Mouse (Mus musculus) limb, embryonic 13.5 days (tissue): Measurements from ENCODE around the gene Otop2. TPM values are rescaled to one million over a fixed set of nuclear protein-coding genes. Genes with fewer than 3 reads are reported as not detected.
A peak's percentile ranks its signal among the peaks of the same experiment; 100 is the strongest.

Source experiments
- ATAC-seq: fragments of 200-750 bp; cut with Nextera tagmentation; 2 replicates; pipeline ENCODE4 v1.8.0; 2017; ENCODE audit warnings: low read depth, moderate number of reproducible peaks, moderate TSS enrichment; ENCODE audit not compliant: low FRiP score
- H3K27ac ChIP-seq: fragments of 300-500 bp; sonication (generic); 2 replicates; pipeline ENCODE4 v1.5.1; 2015; ENCODE audit warnings: inconsistent platforms, mild to moderate bottlenecking, moderate library complexity
- H3K27me3 ChIP-seq: fragments of 300-500 bp; sonication (generic); 2 replicates; pipeline ENCODE4 v1.6.1; 2015; ENCODE audit warnings: mild to moderate bottlenecking, inconsistent platforms
- H3K36me3 ChIP-seq: fragments of 300-500 bp; sonication (generic); 2 replicates; pipeline ENCODE4 v1.6.1; 2015; ENCODE audit warnings: inconsistent platforms, mild to moderate bottlenecking, moderate library complexity
- H3K4me1 ChIP-seq: fragments of 300-500 bp; sonication (generic); 2 replicates; pipeline ENCODE4 v1.6.1; 2015; ENCODE audit warnings: inconsistent platforms
- H3K4me2 ChIP-seq: fragments of 300-500 bp; sonication (generic); replicated peaks from 2 replicates; pipeline ENCODE4 v1.6.1; 2015; ENCODE audit warnings: inconsistent platforms, mild to moderate bottlenecking, moderate library complexity
- H3K4me3 ChIP-seq: fragments of 300-500 bp; sonication (generic); 2 replicates; pipeline ENCODE4 v1.5.1; 2015; ENCODE audit warnings: moderate library complexity, mild to moderate bottlenecking, inconsistent platforms
- H3K9ac ChIP-seq: fragments of 300-500 bp; sonication (generic); 2 replicates; pipeline ENCODE4 v1.6.1; 2015; ENCODE audit warnings: mild to moderate bottlenecking, inconsistent platforms
- H3K9me3 ChIP-seq: fragments of 300-500 bp; sonication (generic); 2 replicates; pipeline ENCODE4 v1.6.1; 2016; ENCODE audit warnings: inconsistent platforms
- WGBS: fragments of 180-500 bp; shearing (Covaris S2); methylation state at CpG from one replicate; pipeline ENCODE4 v1.1.7; 2015; 5-methylcytosine and 5-hydroxymethylcytosine counted together
- polyA plus RNA-seq: library from polyadenylated mRNA; unstranded; fragments of >200 nt; fragmentation: Nextera tagmentation; extraction: Ambion mirVana; gene quantifications from 2 replicates; pipeline ENCODE4 v1.2.1, GENCODE M21; 2015

Otop2 gene
- polyA plus RNA-seq, 1 experiment from 2014 or later: not detected

DNA sequence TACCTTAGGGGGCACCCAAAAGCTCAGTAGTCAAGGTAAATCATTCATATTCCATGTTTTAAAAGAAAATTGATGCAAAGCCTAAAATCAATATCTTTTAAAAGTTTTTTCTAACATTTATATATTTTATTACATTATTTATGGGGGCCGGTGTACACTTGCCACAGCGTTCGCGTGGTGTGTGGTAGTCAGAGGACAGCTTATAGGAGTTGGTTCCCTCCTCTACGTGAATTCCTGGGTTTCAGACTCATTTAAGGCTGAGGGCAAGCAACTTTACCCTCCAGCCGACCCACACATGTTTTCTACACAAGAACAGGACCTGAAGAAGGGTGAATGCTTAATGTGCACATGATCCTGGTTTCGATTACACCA lies 29.4 kb upstream of the Otop2 start:
- no peaks in the 10 kb centered on the region for H3K36me3 ChIP-seq
- peak overlapping the region; percentile 66 for H3K4me3 ChIP-seq
- H3K27me3 ChIP-seq: no peaks in the 10 kb centered on the region
- H3K4me1 ChIP-seq: peaks cover 19% of the 10 kb centered on the region
- no peaks in the 10 kb centered on the region for H3K9me3 ChIP-seq
- H3K27ac ChIP-seq: peak overlapping the region; percentile 49; the same call in 1 of the 2 replicates
- no peak for ATAC-seq
- peak overlapping the region; percentile 70 for H3K4me2 ChIP-seq
- WGBS: 23% methylated on average over 7 of the region's 7 CpGs
- H3K9ac ChIP-seq: peak overlapping the region; percentile 68

DNA sequence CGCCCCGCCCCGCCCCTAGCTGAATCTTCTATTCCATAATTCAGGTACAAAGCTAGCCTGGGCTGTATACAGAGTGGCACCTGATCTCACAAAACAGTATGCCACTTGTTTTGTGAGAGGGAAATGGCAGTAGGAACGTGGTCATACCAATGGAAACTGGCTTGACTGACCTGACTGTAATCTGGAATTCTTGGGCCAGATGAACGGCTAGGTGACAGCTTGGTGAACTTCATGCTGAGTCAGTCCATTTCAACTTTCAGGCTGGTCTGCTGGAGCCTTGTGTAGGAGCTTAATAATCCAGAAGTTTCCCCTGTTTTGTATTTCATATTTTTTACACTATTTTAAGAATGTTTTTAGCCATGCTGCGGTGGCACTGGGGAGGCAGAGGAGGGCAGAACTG lies 28.8 kb upstream of the Otop2 start:
- Histone ChIP-seq H3K4me3 (peak overlapping the region; percentile 66), H3K9ac (no peak overlapping the region), H3K4me1 (peaks cover 19% of the 10 kb centered on the region), H3K27ac (no peak overlapping the region), H3K27me3 (no peaks in the 10 kb centered on the region), H3K36me3 (no peaks in the 10 kb centered on the region), H3K9me3 (no peaks in the 10 kb centered on the region), H3K4me2 (peak overlapping the region; percentile 70)
- 75% methylated on average over 6 of the region's 6 CpGs for WGBS
- ATAC-seq: no peak

DNA sequence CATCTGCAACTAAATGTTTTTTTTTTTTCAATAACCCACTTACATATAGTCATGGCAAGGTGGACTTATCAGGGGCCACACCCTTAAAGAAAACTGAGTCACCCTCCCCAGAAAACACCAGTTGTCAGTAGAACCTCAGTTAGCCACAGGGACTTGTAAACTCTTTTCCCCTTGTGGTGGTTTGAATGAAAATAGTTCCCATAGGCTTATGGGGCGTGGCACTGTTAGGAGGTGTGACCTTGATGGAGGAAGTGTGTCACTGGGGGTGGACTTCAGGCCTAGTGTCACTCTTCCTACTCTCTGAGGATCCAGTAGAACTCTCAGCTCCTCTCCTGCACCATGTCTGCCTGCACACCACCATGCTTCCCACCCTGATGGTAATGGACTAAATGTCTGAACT lies 27.2 kb upstream of the Otop2 start:
- no peak overlapping the region for H3K9ac ChIP-seq
- WGBS: 61% methylated on average over 1 of the region's 1 CpGs
- no peak overlapping the region for H3K4me2 ChIP-seq
- no peaks in the 10 kb centered on the region for H3K9me3 ChIP-seq
- H3K4me3 ChIP-seq: no peak overlapping the region
- peaks cover 19% of the 10 kb centered on the region for H3K4me1 ChIP-seq
- H3K27ac ChIP-seq: no peak overlapping the region
- no peak for ATAC-seq
- no peaks in the 10 kb centered on the region for H3K36me3 ChIP-seq
- H3K27me3 ChIP-seq: no peaks in the 10 kb centered on the region

DNA sequence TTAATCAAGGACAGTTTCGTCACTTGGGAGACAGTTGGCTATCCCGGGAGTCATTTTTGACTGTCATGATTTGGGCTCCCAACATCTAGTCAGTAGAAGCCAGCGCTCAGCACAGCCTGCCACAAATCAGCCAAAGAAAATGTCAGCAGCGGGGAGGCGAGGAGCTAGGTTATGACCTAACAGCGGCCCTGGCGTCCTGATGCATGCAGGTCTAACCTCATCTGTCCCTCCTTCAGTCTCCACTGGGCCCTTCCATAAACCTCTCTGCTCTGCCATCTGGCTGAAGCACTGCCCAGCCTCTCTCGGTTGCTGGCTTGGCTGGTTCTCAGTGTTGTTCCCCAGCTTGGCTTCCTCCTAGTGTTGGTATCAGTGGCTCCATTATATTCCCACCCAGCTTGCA lies 24.7 kb upstream of the Otop2 start:
- Histone ChIP-seq H3K27ac (no peak overlapping the region), H3K4me2 (no peak overlapping the region), H3K4me1 (peaks cover 7% of the 10 kb centered on the region; the same call in 1 of the 2 replicates), H3K36me3 (no peaks in the 10 kb centered on the region), H3K9me3 (no peaks in the 10 kb centered on the region), H3K27me3 (no peaks in the 10 kb centered on the region; the same call in 1 of the 2 replicates), H3K4me3 (no peak overlapping the region), H3K9ac (no peak overlapping the region; the same call in 1 of the 2 replicates)
- 67% methylated on average over 8 of the region's 8 CpGs for WGBS
- ATAC-seq: no peak

DNA sequence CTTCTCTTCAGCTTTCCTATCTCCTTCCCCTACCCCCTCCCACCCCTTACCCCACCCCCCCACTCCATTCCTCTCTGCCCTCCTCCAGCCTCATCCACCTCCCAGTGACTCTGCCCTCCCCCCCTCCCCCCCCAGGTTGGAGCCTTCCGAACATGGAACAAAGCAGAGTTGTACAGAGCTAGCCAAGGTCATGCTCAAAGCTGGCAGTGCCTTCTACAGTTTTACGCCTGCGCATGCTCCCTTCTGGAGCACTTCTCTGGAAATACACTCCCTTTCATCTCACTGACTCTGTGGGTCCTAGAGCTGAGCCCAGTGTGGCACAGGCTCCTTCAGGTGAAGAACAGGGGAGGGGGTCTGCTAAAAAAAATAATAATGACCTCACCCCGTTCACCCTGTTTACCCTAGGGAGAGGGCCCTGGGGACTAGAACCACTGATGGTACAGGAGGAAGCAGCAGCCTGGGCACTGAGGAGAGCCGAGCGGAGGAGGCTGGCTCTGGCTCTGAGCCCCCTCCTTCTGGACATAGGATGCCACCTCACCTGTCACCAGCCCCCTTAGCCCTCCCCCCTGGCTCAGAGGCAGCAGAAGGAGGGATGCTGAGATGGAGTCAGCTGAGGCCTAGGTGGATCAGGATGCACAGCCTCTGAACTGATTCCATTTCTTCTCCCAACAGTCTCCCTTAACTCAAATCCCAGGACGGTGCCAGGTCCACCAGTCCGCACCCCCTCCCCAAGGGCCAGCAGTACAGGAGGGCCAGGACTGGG lies 24.1 kb upstream of the Otop2 start:
- no peak for ATAC-seq
- H3K27ac ChIP-seq: no peak overlapping the region
- 83% methylated on average over 8 of the region's 8 CpGs for WGBS
- no peaks in the 10 kb centered on the region; the same call in 1 of the 2 replicates for H3K27me3 ChIP-seq
- H3K9me3 ChIP-seq: no peaks in the 10 kb centered on the region
- H3K4me2 ChIP-seq: no peak overlapping the region
- H3K4me3 ChIP-seq: no peak overlapping the region
- H3K4me1 ChIP-seq: peaks cover 3% of the 10 kb centered on the region; the same call in 1 of the 2 replicates
- H3K36me3 ChIP-seq: no peaks in the 10 kb centered on the region
- no peak overlapping the region for H3K9ac ChIP-seq

DNA sequence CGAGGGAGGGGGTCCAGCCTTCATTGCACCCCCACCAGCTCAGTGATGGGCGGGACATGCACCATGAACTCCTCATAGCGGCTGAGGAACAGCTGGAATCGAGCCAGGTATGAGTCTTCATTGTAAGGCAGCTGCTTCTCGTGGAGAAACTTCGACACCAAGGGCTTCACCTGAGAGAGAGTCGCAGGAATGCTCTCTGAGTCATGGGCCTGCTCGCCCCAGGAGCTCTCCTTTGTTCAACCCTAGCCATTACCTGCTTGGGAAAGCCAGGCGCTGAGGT lies 23.5 kb upstream of the Otop2 start:
- ATAC-seq: no peak
- 74% methylated on average over 9 of the region's 9 CpGs for WGBS

DNA sequence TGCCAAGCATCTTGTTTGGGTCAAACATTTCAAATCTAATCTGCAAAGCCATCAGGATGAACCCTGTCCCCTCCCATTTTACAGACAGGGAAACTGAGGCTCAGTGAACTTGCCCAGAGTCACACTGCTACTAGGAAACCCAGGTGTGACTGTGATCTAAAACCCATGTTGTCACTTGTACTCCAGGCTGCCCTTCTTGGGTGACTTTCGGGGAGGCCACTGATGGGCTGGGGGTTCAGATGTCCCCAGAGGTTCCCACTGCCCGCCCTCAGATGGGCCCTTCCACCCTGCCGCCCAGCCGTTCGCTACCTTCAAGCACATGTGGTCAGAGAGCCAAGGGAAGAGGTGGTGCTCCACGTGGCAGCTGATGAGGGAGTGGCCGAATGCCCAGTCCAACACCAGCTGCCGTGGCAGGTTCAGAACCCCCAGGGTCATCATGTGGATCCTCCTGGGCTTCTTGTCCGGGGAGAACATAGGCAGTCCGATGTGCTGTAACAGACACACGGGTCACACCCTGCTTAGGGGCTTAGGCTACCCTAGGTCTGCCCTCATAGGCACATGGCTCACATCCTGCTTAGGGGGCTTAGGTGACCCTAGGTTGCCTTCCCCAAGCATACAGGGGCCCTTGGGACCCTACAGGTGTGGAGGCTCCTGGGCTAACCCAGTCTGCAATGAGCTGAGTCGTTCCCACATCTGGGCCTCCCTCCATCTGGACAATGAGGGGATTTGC lies 22.9 kb upstream of the Otop2 start:
- H3K9ac ChIP-seq: no peak overlapping the region
- no peaks in the 10 kb centered on the region for H3K9me3 ChIP-seq
- no peak overlapping the region for H3K4me3 ChIP-seq
- WGBS: 80% methylated on average over 12 of the region's 12 CpGs
- no peaks in the 10 kb centered on the region for H3K36me3 ChIP-seq
- ATAC-seq: no peak
- H3K4me1 ChIP-seq: no peaks in the 10 kb centered on the region
- H3K27me3 ChIP-seq: no peaks in the 10 kb centered on the region; the same call in 1 of the 2 replicates
- no peak overlapping the region for H3K27ac ChIP-seq
- H3K4me2 ChIP-seq: no peak overlapping the region

More for the DNA sequence above, 23.5 kb upstream of the Otop2 start:
- H3K27me3 ChIP-seq: no peaks in the 10 kb centered on the region; the same call in 1 of the 2 replicates
- no peak overlapping the region for H3K4me2 ChIP-seq
- no peak overlapping the region for H3K4me3 ChIP-seq
- H3K36me3 ChIP-seq: no peaks in the 10 kb centered on the region
- no peaks in the 10 kb centered on the region for H3K4me1 ChIP-seq
- no peak overlapping the region for H3K27ac ChIP-seq
- no peak overlapping the region for H3K9ac ChIP-seq
- no peaks in the 10 kb centered on the region for H3K9me3 ChIP-seq

DNA sequence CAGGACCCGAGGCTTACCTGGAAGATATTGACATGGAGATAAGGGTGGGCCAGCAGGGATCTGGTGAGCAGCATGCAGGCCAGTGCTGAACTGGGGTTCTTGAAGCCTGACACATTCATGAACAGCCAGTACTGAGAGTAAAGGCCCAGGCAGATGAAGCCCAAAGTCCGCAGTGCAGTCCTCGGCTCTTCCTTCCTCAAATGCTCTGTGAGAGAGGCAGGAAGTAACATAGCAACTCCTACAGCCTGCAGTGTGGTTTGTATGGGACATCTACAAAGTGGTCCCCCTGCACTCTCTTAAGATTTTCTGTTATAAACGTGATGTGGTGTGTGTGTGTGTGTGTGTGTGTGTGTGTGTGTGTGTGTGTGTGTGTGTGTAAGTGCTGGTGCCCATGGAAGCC lies 21.7 kb upstream of the Otop2 start:
- WGBS: 60% methylated on average over 4 of the region's 4 CpGs
- ATAC-seq: no peak
- Histone ChIP-seq H3K4me3 (no peak overlapping the region), H3K27ac (no peak overlapping the region), H3K27me3 (no peaks in the 10 kb centered on the region; the same call in 1 of the 2 replicates), H3K4me2 (no peak overlapping the region), H3K9ac (no peak overlapping the region), H3K9me3 (no peaks in the 10 kb centered on the region), H3K36me3 (no peaks in the 10 kb centered on the region), H3K4me1 (no peaks in the 10 kb centered on the region)

DNA sequence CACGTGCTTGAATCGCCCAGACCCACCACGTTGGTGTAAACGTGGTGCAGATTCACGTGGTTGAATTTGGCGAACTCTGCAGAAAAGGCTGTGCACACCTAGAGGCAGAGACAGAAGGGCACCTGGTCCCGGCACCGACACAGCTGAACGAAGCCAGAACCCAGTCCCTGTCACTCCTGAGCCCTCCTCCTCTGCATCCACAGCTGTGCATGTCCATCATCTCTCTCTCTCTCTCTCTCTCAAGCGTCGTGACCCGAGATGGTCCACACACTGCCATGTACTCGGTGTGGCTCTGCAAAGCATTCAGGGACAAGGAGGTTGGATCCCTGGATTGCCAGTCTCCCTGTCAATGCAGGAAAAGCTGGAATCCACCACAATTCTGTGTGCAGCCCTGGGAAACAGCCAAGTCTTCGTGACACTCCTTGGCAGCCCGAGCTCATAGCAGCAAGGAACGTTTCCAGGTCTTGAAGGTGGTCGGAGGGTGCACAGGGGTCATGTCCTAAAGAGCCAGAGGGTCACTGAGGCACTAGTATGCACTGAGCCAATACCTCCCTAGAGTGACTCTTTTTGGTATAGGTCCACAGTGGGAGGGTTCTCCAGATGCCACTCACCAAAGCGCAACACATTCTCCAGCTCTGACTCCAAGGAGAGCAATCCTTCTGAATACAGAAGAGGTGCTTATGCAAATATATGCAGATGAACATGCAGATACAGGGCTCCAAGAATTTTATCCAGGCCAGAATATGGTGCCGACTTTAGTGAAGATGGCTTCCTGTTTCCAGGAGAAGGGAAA lies 20.6 kb upstream of the Otop2 start:
- Histone ChIP-seq H3K27ac (no peak overlapping the region), H3K4me1 (no peaks in the 10 kb centered on the region), H3K4me3 (no peak overlapping the region), H3K9me3 (no peaks in the 10 kb centered on the region), H3K4me2 (no peak overlapping the region), H3K27me3 (no peaks in the 10 kb centered on the region; the same call in 1 of the 2 replicates), H3K36me3 (no peaks in the 10 kb centered on the region), H3K9ac (no peak overlapping the region)
- ATAC-seq: no peak
- 73% methylated on average over 19 of the region's 19 CpGs for WGBS

DNA sequence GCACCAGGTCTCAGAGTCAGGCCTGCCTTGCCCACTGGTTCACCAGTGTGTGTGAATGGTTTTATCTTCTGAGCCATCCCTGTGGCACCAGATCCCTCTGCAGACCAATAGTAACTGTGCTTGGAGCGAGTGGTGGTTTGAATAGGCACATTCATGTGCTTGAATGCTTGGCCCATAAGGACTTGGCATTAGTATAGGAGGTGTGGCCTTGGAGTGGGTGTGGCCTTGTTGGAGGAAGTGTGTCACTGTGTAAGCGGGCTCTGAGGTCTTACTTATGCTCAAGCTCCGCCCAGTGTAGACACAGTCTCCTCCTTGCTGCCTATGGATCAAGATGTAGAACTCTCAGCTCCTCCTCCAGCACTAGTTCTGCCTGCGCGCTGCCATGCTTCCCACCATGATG lies 19.6 kb upstream of the Otop2 start:
- H3K9ac ChIP-seq: no peak overlapping the region
- H3K27me3 ChIP-seq: no peaks in the 10 kb centered on the region; the same call in 1 of the 2 replicates
- ATAC-seq: no peak
- 81% methylated on average over 5 of the region's 5 CpGs for WGBS
- no peaks in the 10 kb centered on the region for H3K36me3 ChIP-seq
- H3K4me3 ChIP-seq: no peak overlapping the region
- H3K27ac ChIP-seq: no peak overlapping the region
- H3K4me2 ChIP-seq: no peak overlapping the region
- no peaks in the 10 kb centered on the region for H3K4me1 ChIP-seq
- no peaks in the 10 kb centered on the region for H3K9me3 ChIP-seq

DNA sequence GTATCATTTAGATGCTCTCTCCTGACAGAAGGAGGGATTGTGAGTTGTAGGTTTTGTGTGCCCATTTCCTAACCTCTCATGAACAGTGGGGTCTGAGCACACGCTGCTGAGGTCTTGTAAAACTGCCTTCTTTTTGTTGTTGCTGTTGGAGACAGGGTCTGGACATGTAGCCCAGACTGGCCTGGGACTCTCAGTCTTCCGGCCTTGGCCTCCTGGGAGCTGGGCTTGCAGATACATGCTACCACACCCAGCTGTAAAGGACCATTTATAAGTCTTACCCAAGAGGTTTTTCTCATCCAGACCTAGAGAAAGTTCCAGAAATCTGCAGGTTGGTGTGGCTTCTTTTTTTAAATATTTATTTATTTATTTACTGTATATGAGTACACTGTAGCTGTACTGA lies 18.7 kb upstream of the Otop2 start:
- ATAC-seq: no peak
- H3K27me3 ChIP-seq: no peaks in the 10 kb centered on the region; the same call in 1 of the 2 replicates
- H3K9me3 ChIP-seq: no peaks in the 10 kb centered on the region
- 82% methylated on average over 2 of the region's 2 CpGs for WGBS
- no peak overlapping the region for H3K9ac ChIP-seq
- H3K27ac ChIP-seq: no peak overlapping the region
- no peak overlapping the region for H3K4me2 ChIP-seq
- H3K36me3 ChIP-seq: no peaks in the 10 kb centered on the region
- no peaks in the 10 kb centered on the region for H3K4me1 ChIP-seq
- H3K4me3 ChIP-seq: no peak overlapping the region

DNA sequence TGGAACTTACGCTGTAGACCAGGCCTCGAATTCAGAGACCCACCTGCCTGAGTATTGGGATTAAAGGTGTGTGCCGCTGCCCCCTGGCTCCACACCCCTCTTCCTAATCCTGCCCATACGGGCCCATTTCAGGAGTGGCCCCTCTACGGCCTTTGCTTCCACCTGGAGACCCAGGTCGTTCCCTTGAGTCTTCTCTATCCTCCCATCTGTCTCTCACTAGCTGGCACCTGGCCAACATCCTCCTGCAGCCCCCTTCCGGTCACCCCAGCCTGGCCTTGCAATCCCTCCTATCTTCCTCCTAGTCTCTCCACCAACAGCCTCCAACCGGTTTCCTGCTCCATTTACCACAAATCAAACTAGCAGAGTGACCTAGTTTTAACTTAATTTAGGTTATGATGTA lies 17.1 kb upstream of the Otop2 start:
- H3K4me2 ChIP-seq: no peak overlapping the region
- WGBS: 77% methylated on average over 8 of the region's 8 CpGs
- ATAC-seq: no peak
- no peaks in the 10 kb centered on the region for H3K4me1 ChIP-seq
- no peak overlapping the region for H3K27ac ChIP-seq
- H3K36me3 ChIP-seq: no peaks in the 10 kb centered on the region
- no peak overlapping the region for H3K9ac ChIP-seq
- no peaks in the 10 kb centered on the region for H3K9me3 ChIP-seq
- H3K27me3 ChIP-seq: peaks cover 6% of the 10 kb centered on the region; the same call in 1 of the 2 replicates
- H3K4me3 ChIP-seq: no peak overlapping the region
